Mouse (Mus musculus): ENCODE data around the gene Vstm4.

DNA sequence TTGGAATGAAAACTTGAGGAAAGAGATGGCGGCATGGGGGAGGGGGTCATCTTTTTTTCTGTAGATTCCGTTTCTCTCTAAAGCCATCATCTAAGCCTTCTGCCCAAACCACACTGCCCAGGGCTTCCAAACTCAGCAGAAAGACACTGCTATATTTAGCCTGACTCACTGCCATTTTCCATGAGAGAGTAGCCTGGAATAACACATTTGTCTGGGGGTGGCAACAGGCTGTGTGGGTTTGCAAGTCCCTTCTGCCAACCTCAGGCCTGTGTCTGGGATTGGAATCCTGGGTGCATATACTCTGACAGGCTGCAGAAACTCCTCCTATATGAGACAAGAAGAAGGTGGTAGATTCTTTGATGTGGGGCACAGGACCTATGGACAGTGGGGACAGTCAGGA lies 91.0 kb downstream of the Vstm4 start:
- TF ChIP-seq POLR2A (IDR thresholded peaks at IDR 0.05; ENCODE audit: borderline replicate concordance, insufficient read depth, low read length) (no peak), CTCF (IDR thresholded peaks at IDR 0.05; ENCODE audit: borderline replicate concordance, insufficient read depth, low read depth, low read length) (no peak)

All from cerebellum, adult 2 months (tissue).